Mouse (Mus musculus) ovary, postnatal 10 days (tissue): Measurements from ENCODE around the gene Rrp1.
A peak's percentile ranks its signal among the peaks of the same experiment; 100 is the strongest.
"Not testable (repeated sequence)": the region's sequence is repeated elsewhere in the genome, so short reads cannot be mapped to it uniquely, and the experiment has no call there.

Source experiments
- DNase-seq: peaks from one replicate; pipeline ENCODE4 v3.0.0; 2022; ENCODE audit warnings: low spot score

The Rrp1 gene

GRCm38 (mm10) chr10:78383567-78383966 lies 29.3 kb downstream of the Rrp1 start:
- no peak for DNase-seq

- DNase-seq = no peak
Observed at GRCm38 (mm10) chr10:78378516-78378915, 34.3 kb downstream of the Rrp1 start.

GRCm38 (mm10) chr10:78372681-78373668 lies 39.9 kb downstream of the Rrp1 start:
- DNase-seq = no peak

GRCm38 (mm10) chr10:78371746-78372145 lies 41.1 kb downstream of the Rrp1 start:
- DNase-seq = no peak

GRCm38 (mm10) chr10:78367586-78367985 lies 45.3 kb downstream of the Rrp1 start:
- no peak for DNase-seq

GRCm38 (mm10) chr10:78366851-78367312 lies 46.0 kb downstream of the Rrp1 start:
- no peak for DNase-seq

GRCm38 (mm10) chr10:78366195-78366834 lies 46.5 kb downstream of the Rrp1 start:
- DNase-seq = no peak

- no peak for DNase-seq
Observed at GRCm38 (mm10) chr10:78365555-78365954, 47.3 kb downstream of the Rrp1 start.

- no peak for DNase-seq
Observed at GRCm38 (mm10) chr10:78364106-78364505, 48.7 kb downstream of the Rrp1 start.

- no peak for DNase-seq
Observed at GRCm38 (mm10) chr10:78363366-78363765, 49.5 kb downstream of the Rrp1 start.

GRCm38 (mm10) chr10:78361951-78362350 lies 50.9 kb downstream of the Rrp1 start:
- no peak for DNase-seq

GRCm38 (mm10) chr10:78360290-78360711 lies 52.5 kb downstream of the Rrp1 start:
- DNase-seq = no peak

GRCm38 (mm10) chr10:78358999-78359398 lies 53.8 kb downstream of the Rrp1 start:
- DNase-seq = not testable (repeated sequence)

- no peak for DNase-seq
Observed at GRCm38 (mm10) chr10:78358266-78358665, 54.6 kb downstream of the Rrp1 start.

- no peak for DNase-seq
Observed at GRCm38 (mm10) chr10:78357742-78358141, 55.1 kb downstream of the Rrp1 start.

GRCm38 (mm10) chr10:78355931-78356593 lies 56.8 kb downstream of the Rrp1 start:
- DNase-seq = no peak

- DNase-seq = no peak
Observed at GRCm38 (mm10) chr10:78353196-78353595, 59.6 kb downstream of the Rrp1 start.

- DNase-seq = no peak
Observed at GRCm38 (mm10) chr10:78352666-78353030, 60.2 kb downstream of the Rrp1 start.

- peak; percentile 57 for DNase-seq
Observed at GRCm38 (mm10) chr10:78351887-78352665, 60.8 kb downstream of the Rrp1 start, which contains the start of gene Agpat3. Gene Agpat3 (minus strand): TSS chr10:78352489.

- DNase-seq = no peak
Observed at GRCm38 (mm10) chr10:78351564-78351886, 61.3 kb downstream of the Rrp1 start.

GRCm38 (mm10) chr10:78350796-78351556 lies 61.9 kb downstream of the Rrp1 start:
- no peak for DNase-seq
